Mouse (Mus musculus): ENCODE data around the gene Galnt2.

The Galnt2 gene

GRCm38 (mm10) chr8:124288215-124288864 is 57.1 kb downstream of the Galnt2 start:
- in situ Hi-C loops (cut with MboI, MseI): no loop called here

GRCm38 (mm10) chr8:124289481-124290050 is 58.4 kb downstream of the Galnt2 start:
- in situ Hi-C loops (cut with MboI, MseI): no loop called here

DNA sequence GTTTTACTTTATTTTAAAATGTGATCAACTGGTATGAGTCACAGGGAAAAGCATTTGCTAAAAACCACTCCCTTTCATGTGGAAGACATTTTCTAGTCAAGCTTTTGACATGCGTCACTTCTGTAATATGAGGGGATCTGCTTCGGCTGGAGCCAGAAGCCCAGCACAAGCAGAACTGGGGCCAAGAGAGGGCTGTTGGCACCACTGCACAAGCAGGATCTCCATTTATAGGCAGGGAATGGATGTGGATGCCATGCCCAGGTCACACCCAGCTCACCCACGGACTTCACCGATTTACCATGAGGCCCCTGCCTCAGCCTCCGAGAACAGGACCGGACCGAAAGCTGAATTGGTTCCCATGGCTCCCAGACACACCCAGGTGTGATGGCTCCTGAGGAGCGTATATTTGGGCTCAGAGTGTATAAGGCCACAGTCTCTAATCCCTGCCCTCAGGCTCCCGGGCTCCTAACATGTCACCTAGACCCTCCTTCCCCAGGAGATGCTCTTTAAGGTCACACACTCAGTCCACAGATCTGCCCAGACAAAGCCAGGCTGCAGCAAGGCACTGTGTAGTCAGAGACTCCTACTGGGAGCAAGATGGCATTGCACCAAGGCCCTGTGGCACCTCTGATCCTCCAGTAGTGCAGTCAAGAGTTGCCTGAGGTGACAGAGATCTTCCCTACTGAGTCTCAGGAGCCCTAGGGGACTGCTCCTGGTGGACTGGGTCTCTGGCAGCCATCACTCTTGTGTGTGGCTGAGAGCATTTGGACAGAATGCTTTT is 59.9 kb downstream of the Galnt2 start:
- in situ Hi-C loops (cut with MboI, MseI): no loop called here

DNA sequence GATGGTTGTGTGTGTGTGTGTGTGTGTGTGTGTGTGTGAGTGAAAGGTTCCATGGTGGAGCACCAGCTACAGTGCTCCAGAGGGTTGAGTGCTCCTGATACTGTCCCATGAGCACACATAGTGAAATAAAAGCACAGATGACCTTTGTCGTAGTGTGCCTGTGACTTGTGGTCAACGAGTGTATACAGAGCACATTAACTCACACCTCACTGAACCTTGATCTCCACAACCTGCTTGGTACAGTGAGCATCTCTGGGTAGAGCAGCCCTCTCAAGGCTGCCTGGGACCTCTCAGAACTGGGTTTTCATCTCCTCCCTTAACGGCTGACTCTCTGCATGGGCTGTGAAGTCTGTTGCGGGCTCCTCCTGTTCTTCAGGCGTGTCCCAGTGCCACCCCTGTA is 60.5 kb downstream of the Galnt2 start:
- in situ Hi-C loops (cut with MboI, MseI): no loop called here

DNA sequence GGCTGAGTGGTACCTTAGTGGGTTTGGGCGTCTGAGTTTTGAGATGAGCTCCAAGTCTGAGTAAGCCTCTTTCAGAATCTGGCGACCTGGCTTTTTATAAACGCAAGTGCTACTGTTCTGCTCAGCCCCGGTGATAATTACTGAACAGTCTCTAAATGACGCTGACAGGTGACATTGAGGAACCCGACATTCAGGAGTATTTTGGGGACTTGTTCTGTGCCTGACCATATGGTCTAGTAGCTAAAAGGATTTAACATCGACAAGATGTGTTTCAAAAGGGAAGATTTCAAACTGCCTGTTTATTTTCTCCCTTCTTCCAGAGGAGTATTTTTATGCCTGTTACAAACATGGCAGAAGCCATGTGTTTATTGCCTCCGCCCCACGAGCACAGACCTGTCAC is 61.8 kb downstream of the Galnt2 start:
- in situ Hi-C loops (cut with MboI, MseI): no loop called here

- in situ Hi-C loops (cut with MboI, MseI): no loop called here
Observed at GRCm38 (mm10) chr8:124294425-124294824, 63.2 kb downstream of the Galnt2 start.

DNA sequence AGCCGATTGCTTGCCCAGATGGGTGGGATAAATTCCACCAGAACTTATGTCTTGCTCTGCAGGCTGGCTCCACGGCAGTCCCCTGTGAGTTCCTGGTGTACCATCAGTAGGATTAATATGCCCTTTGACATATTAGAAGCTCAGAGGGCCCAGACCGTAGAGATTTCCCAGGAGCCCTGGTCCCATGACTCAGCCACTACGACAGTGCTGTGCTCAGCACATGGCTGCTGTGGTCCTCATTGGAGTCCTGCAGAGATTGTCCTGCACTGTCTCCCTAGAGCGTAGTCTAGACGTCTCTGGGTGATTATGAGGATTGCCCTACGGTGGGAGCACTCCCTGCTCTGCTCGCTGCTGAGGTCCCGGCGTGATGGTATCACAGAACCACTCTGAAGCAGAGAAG is 63.7 kb downstream of the Galnt2 start:
- in situ Hi-C loops (cut with MboI, MseI): no loop called here

DNA sequence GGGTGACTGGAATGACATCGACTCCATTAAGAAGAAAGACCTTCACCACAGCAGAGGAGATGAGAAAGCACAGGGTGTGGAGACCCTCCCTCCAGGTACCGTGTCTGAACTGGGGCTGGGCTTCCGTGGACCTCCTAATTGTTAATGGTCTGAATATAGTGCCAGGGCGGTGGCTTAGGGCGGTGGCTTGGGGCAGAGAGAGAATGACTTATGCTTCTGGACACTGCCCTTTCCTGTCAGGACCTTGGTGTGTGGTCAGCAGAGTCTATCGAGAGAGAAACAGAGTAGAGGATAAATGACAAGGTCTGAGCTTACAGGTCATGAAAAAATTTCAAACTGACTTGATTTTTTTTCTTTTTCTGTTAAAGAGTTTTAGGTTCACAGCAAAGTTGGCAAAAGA is 64.2 kb downstream of the Galnt2 start:
- in situ Hi-C loops (cut with MboI, MseI): no loop called here

- in situ Hi-C loops (cut with MboI, MseI): no loop called here
Observed at GRCm38 (mm10) chr8:124301512-124301911, 70.3 kb downstream of the Galnt2 start.

DNA sequence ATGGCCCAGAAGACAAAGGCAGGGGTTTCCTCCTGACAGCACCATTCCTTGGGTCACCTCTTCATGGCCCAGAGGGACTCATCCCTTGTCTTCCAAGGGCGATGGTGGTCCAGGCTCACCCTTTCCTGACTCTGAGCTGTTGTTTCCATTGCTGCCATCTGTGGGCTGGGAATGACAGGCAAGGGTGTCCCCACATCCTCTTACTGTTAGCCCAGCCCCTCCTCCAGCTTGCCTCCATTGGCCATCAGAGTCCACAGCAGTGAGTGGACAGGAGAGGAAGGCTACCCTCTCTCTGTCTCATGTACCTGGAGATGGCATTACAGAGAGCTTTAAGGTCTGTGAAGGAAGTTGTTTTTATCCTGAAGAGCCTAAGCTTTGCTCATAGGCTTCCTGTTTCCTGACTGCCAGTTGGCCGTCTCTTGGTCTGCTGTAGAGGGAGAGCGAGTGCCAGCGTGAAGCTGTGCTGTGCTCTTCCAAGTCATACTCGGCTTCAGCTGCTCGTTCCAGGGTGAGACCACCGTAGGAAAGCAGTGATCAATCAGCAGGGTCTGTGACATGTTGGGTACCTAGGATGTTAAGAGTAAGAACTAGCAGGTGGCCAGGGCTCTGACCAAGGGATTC is 70.9 kb downstream of the Galnt2 start:
- in situ Hi-C loops (cut with MboI, MseI): no loop called here

DNA sequence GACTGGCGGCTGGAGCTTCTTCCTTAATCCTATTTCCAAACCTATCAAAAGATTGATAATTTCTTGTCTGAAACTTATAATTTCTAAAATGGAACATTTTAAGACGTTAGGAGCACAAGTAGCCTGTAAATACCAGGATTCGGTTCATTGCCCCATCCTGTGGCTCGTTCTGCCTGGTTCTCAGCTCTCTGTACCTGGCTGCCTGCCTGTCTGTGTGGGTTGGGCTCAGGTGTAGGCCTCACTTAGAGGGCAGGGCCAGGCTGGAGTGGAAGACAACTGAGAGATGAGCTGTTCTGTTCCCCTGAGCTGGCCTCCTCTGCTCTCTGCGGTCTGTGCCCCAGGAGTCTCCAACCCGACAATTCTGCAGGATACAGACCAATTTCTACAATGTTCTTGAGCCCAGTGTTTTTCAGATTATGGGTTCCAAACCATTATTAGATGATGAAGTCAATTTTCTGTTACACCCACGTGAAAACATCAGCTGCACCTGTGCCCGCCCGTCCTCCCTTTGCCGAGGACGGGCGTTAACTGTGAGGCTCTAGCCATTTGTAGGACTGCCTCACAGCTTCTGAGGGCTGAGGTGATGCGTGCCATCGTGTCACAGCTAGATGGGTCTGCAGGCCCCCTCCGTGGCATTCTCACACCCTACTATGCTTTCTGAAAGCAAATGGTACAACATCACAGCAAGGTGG is 72.2 kb downstream of the Galnt2 start:
- in situ Hi-C loops (cut with MboI, MseI): no loop called here

DNA sequence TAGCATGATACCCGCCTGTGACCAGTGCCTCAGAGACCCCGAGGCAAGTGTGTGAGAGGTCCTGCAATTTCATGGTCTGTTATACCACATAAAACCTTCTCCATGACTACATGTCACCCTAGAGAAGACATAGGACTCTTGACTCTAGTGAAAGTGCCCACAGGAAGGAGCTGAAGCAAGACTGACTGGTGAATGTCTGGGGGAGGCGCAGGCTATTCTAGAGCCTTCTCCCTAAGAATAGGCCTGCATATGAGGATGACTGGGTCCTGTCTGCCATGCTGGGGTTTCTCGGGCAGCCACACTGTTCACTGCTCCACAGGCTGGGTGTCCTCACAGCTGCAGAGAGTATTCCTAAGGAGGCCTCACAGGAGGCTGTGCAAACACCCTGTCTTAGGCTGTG is 73.0 kb downstream of the Galnt2 start:
- in situ Hi-C loops (cut with MboI, MseI): no loop called here

GRCm38 (mm10) chr8:124306574-124306973 is 75.4 kb downstream of the Galnt2 start:
- in situ Hi-C loops (cut with MboI, MseI): no loop called here

- in situ Hi-C loops (cut with MboI, MseI): no loop called here
Observed at GRCm38 (mm10) chr8:124307700-124308099, 76.5 kb downstream of the Galnt2 start.

- in situ Hi-C loops (cut with MboI, MseI): no loop called here
Observed at GRCm38 (mm10) chr8:124310509-124310908, 79.3 kb downstream of the Galnt2 start.

DNA sequence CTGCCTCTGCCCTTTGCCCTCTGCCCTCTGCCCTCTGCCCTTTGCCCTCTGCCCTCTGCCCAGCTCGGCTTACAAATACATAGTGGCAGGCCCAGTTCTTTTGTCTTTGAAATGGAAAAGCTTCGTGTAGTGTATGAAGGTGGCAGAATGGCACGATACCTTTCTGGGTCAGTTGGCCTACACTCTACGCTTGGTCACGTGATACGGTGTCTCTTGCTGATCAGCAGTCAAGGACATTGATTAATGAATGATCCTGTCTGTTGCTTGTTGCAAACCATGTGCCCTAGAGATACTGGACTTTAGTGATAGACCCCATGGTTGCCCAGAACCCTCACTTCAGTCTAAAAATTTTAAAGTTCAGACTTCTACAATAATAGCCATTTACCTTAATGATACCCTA is 79.9 kb downstream of the Galnt2 start:
- in situ Hi-C loops (cut with MboI, MseI): no loop called here

- in situ Hi-C loops (cut with MboI, MseI): no loop called here
Observed at GRCm38 (mm10) chr8:124311723-124312122, 80.5 kb downstream of the Galnt2 start.

- in situ Hi-C loops (cut with MboI, MseI): no loop called here
Observed at GRCm38 (mm10) chr8:124312228-124312627, 81.0 kb downstream of the Galnt2 start.

DNA sequence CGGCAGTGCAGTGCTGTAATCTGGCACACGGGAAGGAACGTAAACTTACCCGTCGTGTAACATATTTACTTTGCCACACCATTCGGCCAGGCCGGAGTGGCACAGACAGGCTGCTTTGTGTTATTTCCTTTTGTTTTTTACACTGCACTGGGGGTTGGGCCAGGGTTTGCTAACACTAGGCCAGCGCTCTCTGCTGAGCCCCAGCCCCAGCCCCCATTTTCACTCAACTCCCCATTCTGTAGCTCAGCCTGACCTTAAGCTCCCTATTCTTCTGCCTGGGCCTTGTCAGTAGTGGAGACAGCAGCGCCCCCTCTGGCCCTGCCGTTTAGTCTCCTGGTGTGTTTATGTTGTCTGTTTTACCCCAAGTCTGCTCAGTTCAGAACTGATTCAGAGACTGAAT is 83.6 kb downstream of the Galnt2 start:
- in situ Hi-C loops (cut with MboI, MseI): no loop called here

DNA sequence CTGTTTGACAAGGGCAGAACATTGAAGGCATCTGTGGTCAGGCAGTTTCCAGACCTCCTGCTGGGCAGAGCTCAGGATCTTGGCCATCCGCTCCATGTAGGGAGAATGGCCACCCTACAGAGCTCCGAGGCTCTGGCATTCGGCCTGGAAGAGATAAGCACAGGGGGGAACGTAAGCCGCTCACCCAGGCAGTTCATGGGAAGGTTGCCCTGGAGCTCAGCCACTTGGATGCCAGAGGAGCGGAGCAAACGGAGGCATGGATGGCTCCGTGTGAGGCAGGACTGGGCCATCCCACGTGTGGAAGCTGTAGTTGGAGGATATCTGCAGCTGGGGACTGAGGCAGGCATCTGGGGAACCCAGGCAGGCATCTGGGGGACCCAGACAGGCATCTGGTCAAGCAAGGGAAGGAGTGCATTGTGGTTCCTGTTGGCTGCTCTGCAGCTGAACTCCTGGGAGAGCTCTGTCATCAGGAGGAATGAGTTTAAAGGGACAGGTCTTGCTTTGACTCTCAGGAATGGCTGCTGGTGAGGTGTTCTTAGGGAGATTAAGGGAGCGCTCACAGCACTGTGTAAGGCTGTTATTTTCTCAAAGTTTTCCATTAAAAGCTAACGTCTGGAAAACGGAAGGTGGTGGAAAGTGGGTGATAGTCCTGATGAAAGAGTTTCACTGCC is 85.4 kb downstream of the Galnt2 start:
- in situ Hi-C loops (cut with MboI, MseI): no loop called here

DNA sequence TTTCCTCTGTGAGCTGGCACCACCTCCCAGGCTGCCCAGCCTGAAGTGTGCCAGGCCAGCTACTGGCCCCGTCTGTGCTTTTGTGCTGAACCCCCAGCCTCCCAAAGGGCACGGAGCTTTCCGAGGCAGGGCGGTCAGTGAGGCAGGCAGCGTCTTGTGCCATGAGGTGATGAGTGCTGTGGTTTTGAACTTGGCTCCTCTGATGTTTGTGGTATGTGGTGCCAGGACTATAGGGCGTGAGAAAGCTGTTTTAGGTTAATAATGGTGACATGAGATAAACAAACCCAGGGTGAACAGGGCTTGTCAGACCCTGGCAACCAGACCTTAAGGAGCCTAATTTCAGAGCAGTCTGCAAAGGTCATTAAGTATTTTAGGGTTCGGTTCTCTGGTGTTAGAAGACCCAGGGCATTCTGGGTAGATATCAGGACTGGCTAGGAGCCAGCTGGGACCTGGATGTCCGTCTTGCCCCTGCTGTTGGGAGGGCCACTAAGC is 86.0 kb downstream of the Galnt2 start:
- in situ Hi-C loops (cut with MboI, MseI): no loop called here

Data from T-helper 2 cell (primary cell).